ENCODE assay signal across 9 mouse cellular contexts in the genomic region with DNA sequence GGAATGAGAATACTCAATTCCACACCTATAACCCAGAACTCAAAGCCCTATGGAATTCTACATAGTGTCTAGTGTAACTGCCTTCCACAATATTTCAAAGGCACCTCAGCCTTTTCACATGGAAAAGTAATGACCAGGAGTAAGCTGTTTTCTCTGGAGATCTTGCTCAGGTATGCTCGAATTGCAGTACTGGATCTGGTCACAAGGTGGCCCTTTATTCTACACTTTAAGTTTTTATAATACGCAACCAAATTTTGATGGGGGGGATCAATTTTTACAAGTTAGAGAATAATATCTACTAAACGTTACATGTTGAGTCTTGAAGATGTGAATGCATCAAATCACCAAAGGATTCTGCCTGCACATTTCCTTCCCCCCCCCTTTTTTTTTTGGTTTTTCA. TPM values are rescaled to one million over a fixed set of nuclear protein-coding genes. Genes with fewer than 3 reads are reported as not detected.
DNase-seq lines count a peak whose midpoint lies in the region; ATAC-seq and TF ChIP-seq lines count a peak whose summit lies in the region.
"Had no signal": no experiment of that assay in that cellular context is flagged by ENCODE, and none has a peak within 500 bp of the region (broad histone marks: within the 10 kb centered on the region; RNA-seq: fewer than 3 reads in every experiment).

No protein-coding gene starts in this region.

- H3K36me3 ChIP-seq in heart, postnatal 0 days (replicated peaks; ENCODE audit: control insufficient read depth, insufficient read depth, low read length) = no peaks in the 10 kb centered on the region
- H3K36me3 ChIP-seq in heart, embryonic 11.5 days (ENCODE audit: control insufficient read depth, insufficient read depth, low read length) = no peaks in the 10 kb centered on the region
- H3K36me3 ChIP-seq in splenic B cell, adult 2 months (ENCODE audit: control insufficient read depth, insufficient read depth, low read length, poor library complexity, severe bottlenecking) = no peaks in the 10 kb centered on the region
- H3K36me3 ChIP-seq: stomach, embryonic 15.5 days had no signal

- ATAC-seq in heart, postnatal 0 days (ENCODE audit: insufficient read depth, low read depth) = no peak
- ATAC-seq in heart, embryonic 11.5 days (replicated peaks; ENCODE audit: insufficient number of reproducible peaks, low FRiP score, low TSS enrichment) = no peak

- no peak for TF ChIP-seq EP300 in heart, postnatal 0 days (IDR thresholded peaks at IDR 0.05; ENCODE audit: low read depth)

- WGBS in heart, postnatal 0 days = 40% methylated on average over 3 of the region's 3 CpGs
- WGBS in heart, embryonic 11.5 days (ENCODE audit: insufficient replicate concordance) = 51% methylated on average over 3 of the region's 3 CpGs

- no peaks in the 10 kb centered on the region for H3K27me3 ChIP-seq in heart, postnatal 0 days (ENCODE audit: control insufficient read depth, insufficient read depth, low read length)
- H3K27me3 ChIP-seq in heart, embryonic 11.5 days (ENCODE audit: control insufficient read depth, insufficient read depth, low read length) = no peaks in the 10 kb centered on the region
- H3K27me3 ChIP-seq in splenic B cell, adult 2 months (ENCODE audit: control insufficient read depth, insufficient read depth, low read length, poor library complexity, severe bottlenecking) = no peaks in the 10 kb centered on the region
- H3K27me3 ChIP-seq: stomach, embryonic 15.5 days had no signal

- no peak overlapping the region for H3K9ac ChIP-seq in heart, postnatal 0 days (replicated peaks; ENCODE audit: low read depth, low read length)
- no peak overlapping the region for H3K9ac ChIP-seq in heart, embryonic 11.5 days (ENCODE audit: low read depth, low read length)
- H3K9ac ChIP-seq: stomach, embryonic 15.5 days had no signal

- no peak overlapping the region for H3K4me3 ChIP-seq in heart, postnatal 0 days (ENCODE audit: low read depth, low read length)
- H3K4me3 ChIP-seq in heart, embryonic 11.5 days (ENCODE audit: low read depth, low read length) = no peak overlapping the region
- H3K4me3 ChIP-seq: stomach, embryonic 15.5 days had no signal

- no peaks in the 10 kb centered on the region for H3K9me3 ChIP-seq in heart, postnatal 0 days (replicated peaks; ENCODE audit: control insufficient read depth, low read length)
- H3K9me3 ChIP-seq in heart, embryonic 11.5 days (replicated peaks; ENCODE audit: control insufficient read depth, low read length) = no peaks in the 10 kb centered on the region
- H3K9me3 ChIP-seq: stomach, embryonic 15.5 days had no signal

- no peak overlapping the region for H3K4me2 ChIP-seq in heart, postnatal 0 days (ENCODE audit: low read depth, low read length)
- no peak overlapping the region for H3K4me2 ChIP-seq in heart, embryonic 11.5 days
- H3K4me2 ChIP-seq: stomach, embryonic 15.5 days had no signal

- no peaks in the 10 kb centered on the region for H3K4me1 ChIP-seq in heart, postnatal 0 days (ENCODE audit: control insufficient read depth, insufficient read depth)
- H3K4me1 ChIP-seq in heart, embryonic 11.5 days (ENCODE audit: control insufficient read depth, insufficient read depth, low read length) = no peaks in the 10 kb centered on the region
- H3K4me1 ChIP-seq: stomach, embryonic 15.5 days had no signal

- no peak overlapping the region for H3K27ac ChIP-seq in heart, postnatal 0 days (ENCODE audit: low read depth)
- H3K27ac ChIP-seq in heart, embryonic 11.5 days (ENCODE audit: low read depth, low read length) = no peak overlapping the region
- H3K27ac ChIP-seq: stomach, embryonic 15.5 days had no signal

- peak; percentile 45 for TF ChIP-seq CTCF in heart, postnatal 0 days (IDR thresholded peaks at IDR 0.05; ENCODE audit: low read depth)

- no peak for DNase-seq in heart, postnatal 0 days (ENCODE audit: low spot score)
- DNase-seq in right cerebral cortex, adult 2 months (ENCODE audit: low spot score in 2 of 2) = peak; percentile 47 to 60
- no peak for DNase-seq in right cerebral cortex, postnatal 25 days
- peak; percentile 26 for DNase-seq in adipocyte (ENCODE audit: low spot score)
- DNase-seq in kidney, postnatal 10 days = peak; percentile 66
- peak; percentile 56 for DNase-seq in splenic B cell, adult 2 months (ENCODE audit: low read depth, low spot score)
- no peak for DNase-seq in urinary bladder, postnatal 10 days (ENCODE audit: low spot score)

RNA-seq across cellular contexts. Expression of a gene that starts 6.8 kb away (rescaled TPM):
- total RNA-seq in heart, postnatal 0 days (2014; rRNA removed; ENCODE audit: low replicate concordance) = 216 and 228 TPM in 2 replicates
- polyA plus RNA-seq in heart, postnatal 0 days (2015; fragmentation: Nextera tagmentation; extraction: Ambion mirVana) = 284 and 306 TPM in 2 replicates
- polyA plus RNA-seq in heart, embryonic 11.5 days (2014; fragmentation: Nextera tagmentation; extraction: Ambion mirVana) = 595 and 603 TPM in 2 replicates

RNA-seq across cellular contexts. Expression of a gene that starts 22.8 kb away (rescaled TPM):
- 27.3 and 69.5 TPM in 2 replicates for total RNA-seq in heart, postnatal 0 days (2014; rRNA removed; ENCODE audit: low replicate concordance)
- 123 and 141 TPM in 2 replicates for polyA plus RNA-seq in heart, postnatal 0 days (2015; fragmentation: Nextera tagmentation; extraction: Ambion mirVana)
- polyA plus RNA-seq in heart, embryonic 11.5 days (2014; fragmentation: Nextera tagmentation; extraction: Ambion mirVana) = 197 and 204 TPM in 2 replicates

RNA-seq across cellular contexts. Expression of a gene that starts 23.5 kb away (rescaled TPM):
- 14.9 and 21.7 TPM in 2 replicates for total RNA-seq in heart, postnatal 0 days (2014; rRNA removed; ENCODE audit: low replicate concordance)
- 14.5 and 15.1 TPM in 2 replicates for polyA plus RNA-seq in heart, postnatal 0 days (2015; fragmentation: Nextera tagmentation; extraction: Ambion mirVana)
- 6.6 and 7.3 TPM in 2 replicates for polyA plus RNA-seq in heart, embryonic 11.5 days (2014; fragmentation: Nextera tagmentation; extraction: Ambion mirVana)

RNA-seq across cellular contexts. Expression of a gene that starts 31.9 kb away (rescaled TPM):
- 133 and 177 TPM in 2 replicates for total RNA-seq in heart, postnatal 0 days (2014; rRNA removed; ENCODE audit: low replicate concordance)
- polyA plus RNA-seq in heart, postnatal 0 days (2015; fragmentation: Nextera tagmentation; extraction: Ambion mirVana) = 276 and 298 TPM in 2 replicates
- polyA plus RNA-seq in heart, embryonic 11.5 days (2014; fragmentation: Nextera tagmentation; extraction: Ambion mirVana) = 780 and 783 TPM in 2 replicates

RNA-seq across cellular contexts. Expression of a gene that starts 34.4 kb away (rescaled TPM):
- total RNA-seq in heart, postnatal 0 days (2014; rRNA removed; ENCODE audit: low replicate concordance) = 0.39 TPM in 1 of 2 replicates, not detected in the other
- polyA plus RNA-seq in heart, postnatal 0 days (2015; fragmentation: Nextera tagmentation; extraction: Ambion mirVana) = 13.4 and 15.0 TPM in 2 replicates
- 4.0 and 5.9 TPM in 2 replicates for polyA plus RNA-seq in heart, embryonic 11.5 days (2014; fragmentation: Nextera tagmentation; extraction: Ambion mirVana)

Comparison
In these comparisons a context has a peak if more than half of its experiments do, and no peak if none do; other contexts are left out.
1. DNase-seq: peak in right cerebral cortex, adult 2 months (2 of 2), adipocyte (single experiment), kidney, postnatal 10 days (single experiment) and splenic B cell, adult 2 months (single experiment); none in heart, postnatal 0 days (single experiment), right cerebral cortex, postnatal 25 days (single experiment) and urinary bladder, postnatal 10 days (single experiment).